Mouse (Mus musculus) intestine, postnatal 0 days (tissue): ENCODE measurements around the gene Prkg1. TPM values are rescaled to one million over a fixed set of nuclear protein-coding genes. Genes with fewer than 3 reads are reported as not detected.

ENCODE experiments used
- ATAC-seq: fragments of 200-750 bp; cut with Nextera tagmentation; 2 replicates; pipeline ENCODE4 v1.8.0; 2017; ENCODE audit warnings: mild to moderate bottlenecking, moderate TSS enrichment, moderate library complexity
- H3K27ac ChIP-seq: fragments of 300-500 bp; sonication (generic); 2 replicates; pipeline ENCODE4 v1.5.1; 2014; ENCODE audit warnings: mild to moderate bottlenecking, low read depth, low read length, moderate library complexity
- H3K27me3 ChIP-seq: fragments of 300-500 bp; sonication (generic); replicated peaks from 2 replicates; pipeline ENCODE4 v1.6.1; 2014; ENCODE audit warnings: low read length, mixed read lengths; ENCODE audit not compliant: control insufficient read depth, insufficient read depth
- H3K36me3 ChIP-seq: fragments of 300-500 bp; sonication (generic); 2 replicates; pipeline ENCODE4 v1.6.1; 2014; ENCODE audit warnings: mild to moderate bottlenecking, moderate library complexity; ENCODE audit not compliant: control insufficient read depth, insufficient read depth
- H3K4me1 ChIP-seq: fragments of 300-500 bp; sonication (generic); replicated peaks from 2 replicates; pipeline ENCODE4 v1.6.1; 2014; ENCODE audit warnings: antibody characterized with exemption, low read length, mixed read lengths; ENCODE audit not compliant: control insufficient read depth, insufficient read depth
- H3K4me2 ChIP-seq: fragments of 300-500 bp; sonication (generic); replicated peaks from 2 replicates; pipeline ENCODE4 v1.6.1; 2014; ENCODE audit warnings: low read depth, mild to moderate bottlenecking, moderate library complexity
- H3K4me3 ChIP-seq: fragments of 300-500 bp; sonication (generic); 2 replicates; pipeline ENCODE4 v1.5.1; 2014; ENCODE audit warnings: low read depth, low read length
- H3K9ac ChIP-seq: fragments of 300-500 bp; sonication (generic); 2 replicates; pipeline ENCODE4 v1.6.1; 2014; ENCODE audit warnings: mild to moderate bottlenecking, low read depth, low read length
- H3K9me3 ChIP-seq: fragments of 300-500 bp; sonication (generic); 2 replicates; pipeline ENCODE4 v1.6.1; 2016; ENCODE audit warnings: mixed run types; ENCODE audit not compliant: control insufficient read depth
- CTCF ChIP-seq: sonication (generic); IDR thresholded peaks from 2 replicates; pipeline ENCODE4 v1.5.1; 2016; ENCODE audit warnings: low read depth, mild to moderate bottlenecking, control low read depth, antibody characterized with exemption, moderate library complexity
- WGBS: fragments of 180-500 bp; shearing (Covaris S2); extraction: QIAGEN DNeasy Blood & Tissue Kit; methylation state at CpG from one replicate; pipeline ENCODE4 v1.1.7; 2014; 5-methylcytosine and 5-hydroxymethylcytosine counted together
- polyA plus RNA-seq: library from polyadenylated mRNA; unstranded; fragments of >200 nt; fragmentation: Nextera tagmentation; extraction: Ambion mirVana; gene quantifications from 2 replicates; pipeline ENCODE4 v1.2.1, GENCODE M21; 2015

Prkg1 gene
- polyA plus RNA-seq, 1 experiment from 2014 or later, result 4.0 TPM

GRCm38 (mm10) chr19:31199583-31199982, 565.2 kb downstream of the Prkg1 start:
- no peaks in the 10 kb centered on the region for H3K4me1 ChIP-seq
- no peak overlapping the region for H3K4me3 ChIP-seq
- no peak overlapping the region for H3K27ac ChIP-seq
- ATAC-seq, result no peak
- H3K9me3 ChIP-seq, result no peaks in the 10 kb centered on the region
- H3K27me3 ChIP-seq, result no peaks in the 10 kb centered on the region
- H3K36me3 ChIP-seq, result no peaks in the 10 kb centered on the region
- no peak overlapping the region for H3K4me2 ChIP-seq
- no peak overlapping the region for H3K9ac ChIP-seq
- 47% methylated on average over 5 of the region's 5 CpGs for WGBS
- TF ChIP-seq CTCF, result no peak

GRCm38 (mm10) chr19:31198461-31198860, 566.4 kb downstream of the Prkg1 start:
- TF ChIP-seq CTCF, result no peak
- Histone ChIP-seq H3K9ac (no peak overlapping the region), H3K27me3 (no peaks in the 10 kb centered on the region), H3K9me3 (no peaks in the 10 kb centered on the region), H3K4me2 (no peak overlapping the region), H3K4me1 (no peaks in the 10 kb centered on the region), H3K27ac (no peak overlapping the region), H3K4me3 (no peak overlapping the region), H3K36me3 (no peaks in the 10 kb centered on the region)
- ATAC-seq, result no peak
- WGBS, result 71% methylated on average over 4 of the region's 4 CpGs

- ATAC-seq, result no peak
- WGBS, result 87% methylated on average over 6 of the region's 6 CpGs
- no peaks in the 10 kb centered on the region for H3K9me3 ChIP-seq
- H3K27ac ChIP-seq, result no peak overlapping the region
- H3K27me3 ChIP-seq, result no peaks in the 10 kb centered on the region
- no peak overlapping the region for H3K4me2 ChIP-seq
- H3K9ac ChIP-seq, result no peak overlapping the region
- no peak overlapping the region for H3K4me3 ChIP-seq
- H3K36me3 ChIP-seq, result no peaks in the 10 kb centered on the region
- no peak for TF ChIP-seq CTCF
- H3K4me1 ChIP-seq, result no peaks in the 10 kb centered on the region
Observed at GRCm38 (mm10) chr19:31197076-31197475, 567.8 kb downstream of the Prkg1 start.

- 87% methylated on average over 6 of the region's 6 CpGs for WGBS
Observed at GRCm38 (mm10) chr19:31188559-31189218, 576.1 kb downstream of the Prkg1 start.

GRCm38 (mm10) chr19:31180757-31181156, 584.1 kb downstream of the Prkg1 start:
- no peak for ATAC-seq
- Histone ChIP-seq H3K4me1 (no peaks in the 10 kb centered on the region), H3K27me3 (no peaks in the 10 kb centered on the region), H3K4me2 (no peak overlapping the region), H3K9ac (no peak overlapping the region), H3K9me3 (no peaks in the 10 kb centered on the region), H3K36me3 (no peaks in the 10 kb centered on the region), H3K4me3 (no peak overlapping the region), H3K27ac (no peak overlapping the region)
- no peak for TF ChIP-seq CTCF
- 77% methylated on average over 4 of the region's 4 CpGs for WGBS

More at GRCm38 (mm10) chr19:31188559-31189218, 576.1 kb downstream of the Prkg1 start:
- H3K36me3 ChIP-seq, result no peaks in the 10 kb centered on the region
- H3K27me3 ChIP-seq, result no peaks in the 10 kb centered on the region
- H3K9ac ChIP-seq, result no peak overlapping the region
- no peak for ATAC-seq
- no peak overlapping the region for H3K4me2 ChIP-seq
- no peaks in the 10 kb centered on the region for H3K4me1 ChIP-seq
- H3K27ac ChIP-seq, result no peak overlapping the region
- H3K4me3 ChIP-seq, result no peak overlapping the region
- no peak for TF ChIP-seq CTCF
- no peaks in the 10 kb centered on the region for H3K9me3 ChIP-seq

GRCm38 (mm10) chr19:31177279-31177922, 587.4 kb downstream of the Prkg1 start:
- no peak for ATAC-seq
- TF ChIP-seq CTCF, result no peak

More at GRCm38 (mm10) chr19:31177279-31177922, 587.4 kb downstream of the Prkg1 start:
- Histone ChIP-seq H3K9ac (no peak overlapping the region), H3K4me1 (no peaks in the 10 kb centered on the region), H3K4me2 (no peak overlapping the region), H3K27ac (no peak overlapping the region), H3K36me3 (no peaks in the 10 kb centered on the region), H3K4me3 (no peak overlapping the region), H3K9me3 (no peaks in the 10 kb centered on the region), H3K27me3 (no peaks in the 10 kb centered on the region)
- WGBS, result 84% methylated on average over 8 of the region's 8 CpGs
